Mouse (Mus musculus) lung, postnatal 14 days (tissue): ENCODE results near the gene Zfp958.
"Not testable (repeated sequence)": the region's sequence is repeated elsewhere in the genome, so short reads cannot be mapped to it uniquely, and the experiment has no call there.

Experiments used
- DNase-seq: peaks from one replicate; pipeline ENCODE4 v3.0.0; 2021

The Zfp958 gene

DNA sequence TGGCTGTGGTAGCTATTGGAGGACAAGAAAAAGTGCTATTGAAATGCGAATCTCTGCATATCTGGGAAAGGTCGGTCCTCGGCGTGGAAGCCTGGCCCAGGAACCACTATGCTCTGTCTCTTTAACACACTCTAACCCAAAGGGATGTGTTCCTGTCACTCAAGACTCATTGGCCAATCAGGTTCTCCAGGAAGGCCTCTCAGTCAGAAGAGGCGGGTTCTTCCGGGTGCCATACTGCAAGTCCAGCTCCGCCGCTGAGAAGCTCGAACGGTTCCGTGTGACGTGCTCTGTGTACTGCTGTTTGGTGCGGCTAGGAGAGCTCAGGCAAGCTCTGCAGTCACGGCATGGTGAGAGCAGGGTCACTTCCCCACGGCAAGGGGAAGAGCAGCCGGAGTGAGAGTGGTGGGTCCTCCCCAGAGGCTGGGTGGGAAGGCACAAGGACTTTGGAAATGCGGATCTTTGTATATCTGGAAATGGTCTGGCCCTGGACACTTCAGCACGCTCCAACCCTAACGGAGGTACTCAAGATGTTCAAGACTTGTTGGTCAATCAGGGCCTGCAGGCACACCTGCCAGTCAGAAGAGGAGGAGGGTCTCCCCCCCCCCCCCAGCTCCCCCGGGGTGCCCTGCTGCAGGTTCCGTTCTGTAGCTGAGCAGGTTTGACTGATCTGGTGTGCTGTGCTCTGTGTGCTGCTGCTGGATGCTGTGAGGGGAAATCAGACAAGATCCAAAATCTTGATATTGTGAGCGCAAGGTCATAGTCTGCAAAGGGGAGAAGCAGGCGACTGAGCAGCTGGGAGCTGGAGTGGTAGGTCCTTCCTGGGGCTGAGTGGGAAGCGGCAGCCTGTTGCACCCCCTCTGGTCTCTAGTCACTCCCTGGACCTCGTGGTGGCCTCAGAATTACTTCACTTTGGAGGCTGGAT lies at the start of gene Zfp958:
Gene Zfp958 (plus strand): TSS at position 236 of the 922 bp plus-strand sequence.
- peak; percentile 96 for DNase-seq

DNA sequence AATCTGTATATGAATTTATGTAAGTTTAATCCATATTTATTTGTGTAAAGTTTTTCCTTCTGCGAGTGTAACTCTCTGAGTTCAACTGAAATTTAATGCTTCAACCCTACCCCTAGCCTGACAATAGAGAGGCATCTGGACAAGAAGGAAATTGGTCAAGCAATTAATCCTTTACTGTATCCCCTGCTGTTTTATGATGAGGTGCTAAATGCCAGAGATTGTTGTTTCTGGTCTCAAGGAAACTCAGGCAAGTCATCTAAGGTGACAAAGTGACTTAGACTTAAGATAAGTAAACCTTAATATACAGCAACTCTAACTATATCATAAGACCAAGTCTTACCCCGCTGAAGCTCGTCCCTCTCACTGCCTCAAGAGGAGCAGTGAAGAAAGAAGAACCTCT lies 31.0 kb upstream of the Zfp958 start:
- DNase-seq, result no peak

DNA sequence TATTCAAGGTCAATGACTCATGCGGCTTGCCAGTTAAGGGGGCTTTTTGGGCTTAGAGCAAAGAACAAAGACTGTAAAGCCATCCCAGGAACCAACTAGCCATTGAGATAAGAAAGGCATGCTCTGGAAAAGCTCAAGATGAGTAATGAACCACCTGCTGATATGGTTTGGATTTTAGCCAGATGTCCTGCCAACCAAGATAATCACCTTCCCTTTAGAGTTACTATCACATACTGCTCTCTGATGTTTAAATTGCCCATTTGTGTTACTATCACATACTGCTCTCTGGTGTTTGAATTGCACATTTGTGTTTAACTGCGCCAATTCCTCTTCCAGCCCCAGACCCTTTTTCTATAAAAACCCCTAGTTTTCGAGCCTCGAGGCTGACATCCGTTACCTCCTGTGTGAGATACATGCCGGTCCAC lies 30.2 kb upstream of the Zfp958 start:
- DNase-seq, result no peak

DNA sequence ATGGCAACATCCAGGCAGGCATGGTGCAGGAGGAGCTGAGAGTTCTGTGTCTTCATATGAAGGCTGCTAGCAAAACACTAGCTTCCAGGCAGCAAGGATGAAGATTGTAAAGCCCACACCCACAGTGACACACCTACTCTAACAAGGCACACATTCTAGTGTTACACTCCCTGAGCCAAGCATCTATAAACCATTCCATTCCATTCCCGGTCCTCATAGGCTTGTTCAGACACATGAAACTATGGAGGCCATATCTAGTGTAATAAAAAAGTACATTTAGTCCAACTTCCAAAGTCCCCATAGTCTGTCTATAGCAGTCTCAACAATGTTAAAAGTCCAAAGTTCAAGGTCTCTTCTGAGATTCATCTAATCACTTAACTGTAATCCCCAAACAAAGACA lies 28.3 kb upstream of the Zfp958 start:
- DNase-seq, result no peak

DNA sequence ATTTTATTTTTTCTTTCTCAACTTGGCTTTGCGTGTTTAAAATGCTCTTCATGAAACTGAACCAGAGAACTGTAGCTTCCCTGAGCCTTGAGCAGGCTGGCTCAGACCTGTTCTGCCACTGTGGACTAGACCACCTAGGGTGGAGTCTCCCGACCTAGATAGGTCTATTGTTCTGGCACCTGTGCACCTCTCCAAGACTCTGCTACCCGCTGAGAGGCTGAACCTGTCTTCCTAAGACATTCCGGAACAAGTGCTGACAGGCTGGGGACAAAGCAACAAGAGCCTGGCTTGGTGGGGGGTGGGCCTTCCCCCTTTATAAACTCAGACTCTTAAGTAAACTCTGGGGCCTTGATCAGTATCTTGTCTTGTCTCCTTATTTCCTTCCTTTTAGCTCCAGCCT lies 26.6 kb upstream of the Zfp958 start:
- no peak for DNase-seq

DNA sequence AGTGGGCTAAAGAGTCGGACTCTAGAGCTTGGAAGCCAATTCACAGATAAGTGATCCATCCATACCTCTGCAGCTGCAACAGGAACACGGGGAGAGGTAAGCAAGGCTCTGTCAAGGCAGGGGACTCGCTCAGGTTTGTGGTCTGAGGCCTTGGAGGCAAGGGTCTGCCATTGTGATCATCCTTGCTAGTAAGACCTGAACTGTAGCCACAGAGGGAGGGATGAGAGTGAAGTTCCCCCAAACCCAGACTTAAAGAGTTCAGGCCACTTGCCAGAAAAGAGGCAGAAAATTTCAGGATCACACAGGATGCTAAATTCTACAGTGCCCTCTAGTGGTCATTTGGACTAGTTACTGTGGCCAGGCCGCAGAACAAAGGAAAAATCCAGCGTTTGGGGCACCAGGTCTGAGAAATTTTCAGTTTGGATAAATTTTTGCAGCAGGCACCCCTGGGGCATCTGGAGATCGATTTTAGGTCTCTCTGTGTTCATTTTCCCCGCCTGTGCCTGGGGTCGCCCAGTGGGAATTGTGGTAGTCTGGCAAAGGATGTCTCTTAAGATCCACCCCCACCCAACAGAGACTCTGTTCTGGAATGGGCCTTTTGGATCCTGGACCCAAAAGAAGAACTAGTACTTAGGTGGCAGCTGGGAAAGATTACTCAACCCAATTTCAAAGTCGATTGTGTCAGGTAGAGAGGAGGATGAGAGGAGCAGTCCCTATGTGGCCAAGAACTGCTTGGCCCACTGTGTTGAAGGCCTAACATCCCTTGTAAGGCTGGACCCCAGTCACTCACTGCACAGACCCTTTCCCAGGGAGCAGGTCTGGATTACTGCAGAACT lies 24.6 kb upstream of the Zfp958 start:
- DNase-seq, result peak; percentile 29

DNA sequence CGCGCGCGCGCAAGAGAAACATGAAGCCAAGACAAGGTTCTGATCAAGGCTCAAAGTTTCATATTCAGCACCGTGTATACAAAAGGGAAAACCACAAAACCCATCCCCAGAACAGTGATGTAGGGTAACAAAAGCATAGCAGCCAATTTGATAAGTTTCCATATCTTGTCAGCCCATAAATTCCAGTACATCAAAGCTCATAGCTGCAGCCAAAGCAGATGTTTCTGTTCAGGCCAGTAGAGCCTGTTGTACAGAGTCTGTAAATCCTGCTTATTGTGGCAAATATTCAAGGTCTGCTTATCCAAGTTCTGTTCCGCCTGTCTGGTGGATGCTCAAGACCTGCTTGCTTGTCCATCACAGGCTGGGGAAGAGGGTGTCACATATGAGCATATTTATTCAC lies 4.1 kb upstream of the Zfp958 start:
- no peak for DNase-seq

DNA sequence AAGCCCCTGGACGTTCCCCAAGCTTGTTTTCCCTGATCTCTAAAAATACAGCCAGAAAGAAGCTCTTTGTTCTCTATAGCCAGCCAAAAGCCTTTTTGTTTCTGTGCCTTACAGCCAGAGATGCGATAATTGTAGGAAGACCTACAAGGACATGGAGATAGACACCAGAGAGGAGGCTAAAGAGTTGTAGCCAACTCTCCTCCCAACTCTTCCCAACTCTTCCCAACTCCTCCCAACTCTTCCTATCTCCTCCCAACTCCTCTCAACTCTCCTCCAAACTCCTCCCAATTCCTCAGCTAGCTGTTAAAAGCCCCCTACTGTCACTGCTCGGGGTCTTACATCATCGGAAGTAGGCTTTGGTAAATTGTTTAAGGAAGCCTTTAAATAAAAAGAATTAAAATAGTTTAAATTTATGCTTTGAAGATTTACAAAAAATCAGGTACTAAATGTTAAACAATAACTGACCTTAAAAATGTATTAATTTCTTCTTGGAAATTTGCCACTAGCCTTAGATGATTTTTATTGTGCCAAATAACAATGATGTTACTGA lies 1.3 kb upstream of the Zfp958 start:
- not testable (repeated sequence) for DNase-seq

DNA sequence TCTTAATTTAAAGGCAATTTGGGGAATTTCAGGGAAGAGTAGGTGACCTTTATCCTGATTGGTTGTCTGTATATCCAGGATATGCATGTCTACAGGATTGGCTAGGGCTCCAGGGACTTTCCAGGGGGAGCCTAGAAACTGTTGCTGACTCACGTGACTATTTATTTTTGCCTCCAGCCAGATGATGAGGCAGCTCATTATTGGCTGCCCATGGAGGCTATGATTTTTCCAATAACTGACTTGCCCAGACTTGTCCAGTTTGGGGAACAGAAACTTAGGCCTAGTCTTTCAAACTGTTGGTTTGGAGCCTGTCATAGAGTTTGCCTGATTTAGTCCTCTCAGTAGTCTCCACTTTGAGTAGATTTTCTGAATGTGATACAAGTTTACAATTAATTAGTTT lies 14.4 kb downstream of the Zfp958 start:
- no peak for DNase-seq

DNA sequence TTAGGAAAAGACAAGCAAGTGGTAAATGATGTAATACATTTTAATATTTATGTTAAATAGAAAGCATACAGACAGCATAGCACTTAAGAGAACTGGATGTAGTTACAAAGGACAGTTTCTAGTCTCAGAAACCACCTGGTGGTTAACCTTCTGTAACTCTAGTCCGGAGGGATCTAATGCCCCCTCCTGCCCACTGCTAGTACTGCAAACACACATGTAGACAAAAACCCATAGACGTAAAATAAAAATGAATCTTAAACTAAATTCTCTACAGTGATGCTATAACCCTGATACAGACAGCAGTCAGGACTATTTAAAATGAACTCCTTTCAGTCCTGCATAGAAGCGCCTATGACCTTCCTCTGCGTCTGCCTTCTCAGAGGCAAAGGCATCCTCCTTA lies 24.1 kb downstream of the Zfp958 start:
- DNase-seq, result no peak

DNA sequence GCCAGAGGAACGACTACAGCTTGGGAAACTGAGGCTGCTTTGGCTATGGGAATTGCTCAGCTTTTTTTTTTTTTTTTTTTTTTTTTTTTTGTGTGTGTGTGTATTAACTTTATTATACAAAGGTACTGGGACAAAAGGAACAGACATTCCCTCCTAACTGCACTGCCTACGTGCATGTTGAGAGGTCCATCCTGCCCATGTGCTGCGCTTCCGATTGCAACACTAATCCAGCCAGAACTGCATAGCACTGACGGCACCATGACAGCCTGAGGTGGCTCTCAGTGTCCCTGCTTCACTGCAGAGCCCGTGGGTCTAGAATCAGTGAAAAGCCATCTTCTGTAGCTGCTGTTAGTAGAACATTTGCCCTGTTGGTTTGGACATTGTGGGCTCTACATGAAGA lies 30.0 kb downstream of the Zfp958 start:
- not testable (repeated sequence) for DNase-seq

DNA sequence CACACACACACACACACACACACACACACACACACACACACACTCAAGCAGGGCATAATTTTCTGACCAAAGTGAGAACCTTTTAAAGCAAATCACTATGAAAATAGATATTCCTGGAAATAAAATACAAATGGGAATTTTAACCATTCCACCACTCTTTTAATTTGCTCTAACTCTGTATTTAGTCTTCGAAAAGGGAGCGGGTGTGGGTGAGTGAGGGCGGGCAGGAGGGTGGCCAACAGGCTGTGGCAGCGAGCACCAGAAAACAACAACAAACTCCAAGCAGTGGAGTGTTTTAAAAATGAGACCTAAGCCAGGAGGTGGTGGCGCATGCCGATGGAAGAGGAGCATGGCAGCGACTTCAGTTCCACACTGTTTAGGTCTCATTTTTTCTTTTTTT lies 43.6 kb downstream of the Zfp958 start:
- peak; percentile 46 for DNase-seq

DNA sequence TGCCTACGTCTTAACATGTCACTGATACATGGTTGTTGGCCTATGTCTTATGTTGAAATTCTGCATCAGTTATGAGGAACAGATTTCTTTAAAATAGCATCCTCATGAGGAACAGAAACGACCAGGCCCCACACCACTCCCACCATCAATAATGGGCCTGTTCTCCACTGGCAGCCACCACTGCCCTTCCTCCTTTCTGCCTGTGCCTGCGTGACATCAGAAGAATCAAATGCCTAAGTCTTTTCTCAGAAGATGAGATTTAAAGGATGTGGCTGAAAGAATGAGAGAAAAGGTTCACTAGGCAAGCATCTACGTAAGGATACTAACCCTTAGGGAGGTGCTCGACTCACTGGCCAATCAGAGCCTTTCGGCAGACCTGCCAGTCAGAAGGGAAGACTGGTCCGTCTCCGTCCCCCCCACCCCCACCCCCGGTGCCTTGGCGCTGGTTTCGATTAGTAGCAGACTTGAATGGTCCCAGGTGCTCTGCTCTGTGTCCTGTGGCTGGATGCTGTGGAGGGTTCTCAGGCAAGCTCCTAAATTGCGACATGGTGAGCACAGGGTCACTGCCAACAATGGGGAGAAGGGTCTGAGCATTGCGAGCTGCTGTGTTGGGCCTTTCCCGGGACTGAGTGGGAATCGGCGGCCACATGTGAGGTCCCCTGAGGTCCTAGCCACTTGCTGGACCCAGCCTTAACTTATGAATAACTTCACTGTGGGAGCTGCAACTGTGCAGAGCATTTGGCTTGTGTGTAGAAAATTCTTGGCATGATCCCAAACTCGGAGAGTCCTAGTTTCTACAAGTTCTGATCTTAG lies 62.4 kb downstream of the Zfp958 start:
- no peak for DNase-seq

DNA sequence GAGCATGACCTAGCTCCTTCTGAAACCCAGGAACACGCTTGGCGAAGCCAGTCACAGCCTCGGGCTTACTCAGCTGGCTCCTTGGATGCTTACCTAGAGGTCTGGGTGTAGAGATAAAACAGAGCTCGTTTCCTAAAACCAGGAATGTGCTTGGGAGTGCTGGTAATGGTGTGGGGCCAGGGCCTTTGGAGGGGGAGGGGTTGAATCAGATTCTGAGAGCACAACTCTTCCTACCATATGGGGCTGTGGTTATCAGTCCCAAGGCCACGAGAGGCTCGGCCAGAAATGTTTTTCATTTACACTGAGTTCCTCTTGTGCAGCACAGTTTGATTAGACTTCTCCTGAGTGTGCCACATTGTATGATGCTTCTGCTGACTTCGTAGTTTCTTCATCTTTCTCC lies 63.6 kb downstream of the Zfp958 start:
- DNase-seq, result no peak

DNA sequence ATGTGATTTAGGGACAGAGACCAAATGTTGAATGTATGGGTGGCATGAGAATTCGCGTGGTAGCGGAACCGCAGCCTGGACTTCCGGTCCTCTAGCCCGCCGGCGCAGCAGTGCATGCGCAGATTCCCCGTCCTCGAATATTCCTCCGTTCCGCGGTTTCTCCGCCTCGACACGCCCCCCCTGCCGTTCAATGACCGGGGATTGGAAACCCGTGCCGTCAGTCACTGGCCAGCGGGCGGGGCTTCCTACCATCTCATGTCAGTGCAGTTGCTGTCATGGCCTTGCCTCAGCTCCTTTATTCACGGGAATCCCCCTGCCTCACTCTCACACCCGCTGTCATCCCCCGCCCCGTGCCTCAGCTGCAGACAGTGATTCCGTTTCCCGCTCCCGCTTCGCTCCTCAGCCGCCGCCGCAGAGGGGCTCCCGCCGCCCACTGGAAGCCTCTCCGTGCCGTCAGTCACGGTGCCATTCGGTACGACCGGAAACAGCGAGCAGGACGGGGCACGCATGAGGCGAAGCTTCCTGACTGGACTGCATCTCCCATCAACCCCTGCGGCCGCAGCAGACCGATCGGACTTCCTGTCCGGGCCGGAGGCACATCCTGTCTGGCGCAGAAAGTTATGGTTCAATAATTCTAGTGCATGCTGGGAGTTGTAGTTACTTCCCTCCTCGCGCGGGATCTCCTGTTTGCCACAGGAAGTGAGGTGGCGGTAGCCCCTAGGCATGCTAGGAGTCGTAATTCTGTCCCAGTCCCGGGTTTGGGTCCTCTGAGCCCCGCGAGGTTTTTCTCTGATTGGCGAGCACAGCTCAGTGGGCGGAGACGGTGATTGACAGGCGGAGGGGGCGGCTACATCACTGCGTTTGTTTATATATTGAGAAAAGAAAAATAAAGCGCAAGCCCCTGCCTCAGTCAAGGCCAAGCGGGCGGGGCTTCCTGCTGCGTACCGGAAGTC lies 64.6 kb downstream of the Zfp958 start:
- peak; percentile 98 for DNase-seq

DNA sequence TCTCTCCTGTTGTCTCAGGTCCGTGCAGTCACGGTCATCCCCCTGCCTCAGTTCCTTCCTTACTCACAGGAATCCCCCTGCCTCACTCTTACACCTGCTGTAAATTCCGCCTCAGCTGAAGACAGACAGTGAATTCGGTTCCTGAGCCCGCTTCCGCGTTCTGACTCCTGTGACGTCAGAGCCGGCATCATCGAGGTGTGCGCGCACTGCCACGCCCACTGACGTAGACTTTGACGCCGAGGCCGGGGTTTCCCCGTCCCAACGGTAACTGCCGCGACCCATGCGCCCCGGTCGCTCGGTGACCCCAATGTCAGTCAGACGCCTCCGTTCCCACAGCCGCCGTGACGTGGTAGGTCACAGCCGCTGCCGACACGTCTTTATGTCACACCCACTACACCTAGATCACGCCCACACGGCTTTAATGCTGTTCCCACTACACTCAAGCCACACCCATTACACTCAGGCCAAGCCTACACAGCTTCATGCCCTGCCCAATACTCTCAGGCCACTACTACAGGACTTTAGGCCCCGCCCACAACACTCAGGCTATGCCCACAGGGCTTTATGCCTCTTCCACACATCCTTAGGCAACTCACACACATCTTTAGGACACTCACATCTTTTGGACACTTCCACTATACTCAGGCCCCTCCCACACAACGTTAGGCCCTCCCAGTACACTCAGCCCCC lies 65.4 kb downstream of the Zfp958 start:
- DNase-seq, result peak; percentile 92

DNA sequence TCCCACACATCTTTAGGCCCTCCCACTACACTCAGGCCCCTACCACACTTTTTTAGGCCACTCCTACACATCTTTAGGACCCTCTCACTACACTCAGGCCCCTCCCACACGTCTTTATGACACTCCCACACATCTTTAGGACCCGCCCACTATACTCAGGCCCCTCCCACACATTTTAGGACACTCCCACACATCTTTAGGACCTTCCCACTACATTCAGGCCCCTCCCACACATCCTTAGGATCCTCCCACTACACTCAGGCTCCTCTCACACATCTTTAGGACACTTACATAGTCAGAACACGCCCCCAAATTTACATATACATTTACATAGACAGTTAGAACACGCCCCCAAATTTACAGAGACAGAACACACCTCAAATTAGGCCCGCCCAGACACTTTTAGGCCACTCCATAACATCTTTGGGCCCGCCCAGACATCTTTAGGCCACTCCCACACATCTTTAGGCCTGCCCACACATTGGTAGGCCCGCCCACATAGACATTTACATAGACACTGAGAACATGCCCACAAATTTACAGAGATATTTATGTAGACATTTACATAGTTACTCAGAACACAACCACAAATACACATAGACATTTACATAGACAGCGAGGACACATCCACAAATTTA lies 66.1 kb downstream of the Zfp958 start:
- no peak for DNase-seq

DNA sequence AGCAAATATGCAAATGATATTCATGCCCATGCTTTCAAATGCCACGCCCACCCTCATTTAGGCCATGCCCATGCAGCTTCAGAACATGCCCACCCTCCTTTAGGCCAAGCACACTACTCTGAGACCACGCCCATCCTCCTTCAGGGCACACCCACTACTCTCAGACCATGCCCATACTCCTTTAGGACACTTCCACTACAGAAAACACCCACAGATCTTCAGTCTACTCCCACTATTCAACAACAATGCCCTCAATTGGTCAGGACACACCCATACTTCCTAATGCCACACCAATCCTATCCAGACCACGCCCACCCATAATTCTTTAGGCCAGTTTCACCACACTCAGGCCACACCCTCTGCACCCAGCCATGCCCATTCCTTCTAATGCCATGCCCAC lies 66.8 kb downstream of the Zfp958 start:
- no peak for DNase-seq
